Mouse (Mus musculus) CD4-positive helper T cell, adult 2 months (primary cell): ENCODE results near the gene Olfr702.

Experiments
- DNase-seq: peaks from one replicate; pipeline ENCODE4 v3.0.0-alpha.2; 2012; ENCODE audit warnings: low read depth, missing footprints, low spot score

Gene Olfr702

DNA sequence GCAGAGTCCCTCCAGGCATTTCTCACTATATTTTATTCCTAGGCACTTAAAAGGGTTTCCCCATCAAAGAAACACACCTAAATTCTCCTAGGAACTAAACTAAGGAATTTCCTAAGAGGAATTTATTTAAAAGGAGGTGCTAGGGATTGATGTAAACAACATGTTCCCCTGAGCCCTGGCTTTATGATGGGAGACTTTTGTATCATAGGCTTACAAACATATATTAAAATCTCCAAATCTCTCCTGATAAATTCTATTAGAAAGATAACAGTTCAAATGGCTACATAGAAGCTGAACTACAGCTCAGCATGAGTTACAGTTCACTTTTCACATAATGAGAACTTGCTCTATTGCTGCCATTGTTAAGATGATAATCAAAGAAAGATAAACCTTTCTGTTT lies at the start of gene Olfr702:
Gene Olfr702 (minus strand): TSS at position 101 of the 400 bp plus-strand sequence.
- DNase-seq, result no peak

DNA sequence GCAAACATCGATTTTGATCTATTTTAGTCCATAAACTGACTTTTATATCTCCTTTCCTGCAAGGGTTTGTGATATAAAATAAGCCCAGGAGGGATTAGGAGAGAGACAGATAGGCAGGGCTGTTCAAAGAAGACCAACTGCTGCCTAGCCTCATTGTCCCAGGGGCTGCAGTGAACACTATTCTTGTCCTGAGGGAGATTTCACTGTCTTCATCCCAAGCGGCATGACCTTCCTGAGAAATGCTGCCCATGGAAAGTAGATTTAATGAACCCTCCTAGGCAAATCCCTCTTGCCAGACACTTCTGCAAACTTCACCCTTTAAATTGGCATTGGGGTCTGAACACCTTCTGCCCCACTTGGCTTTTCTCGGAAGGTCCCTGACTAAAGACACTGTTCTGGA lies 43.1 kb upstream of the Olfr702 start, which contains the start of gene Olfr705:
Gene Olfr705 (minus strand): TSS at position 101 of the 400 bp plus-strand sequence.
- DNase-seq, result no peak

DNA sequence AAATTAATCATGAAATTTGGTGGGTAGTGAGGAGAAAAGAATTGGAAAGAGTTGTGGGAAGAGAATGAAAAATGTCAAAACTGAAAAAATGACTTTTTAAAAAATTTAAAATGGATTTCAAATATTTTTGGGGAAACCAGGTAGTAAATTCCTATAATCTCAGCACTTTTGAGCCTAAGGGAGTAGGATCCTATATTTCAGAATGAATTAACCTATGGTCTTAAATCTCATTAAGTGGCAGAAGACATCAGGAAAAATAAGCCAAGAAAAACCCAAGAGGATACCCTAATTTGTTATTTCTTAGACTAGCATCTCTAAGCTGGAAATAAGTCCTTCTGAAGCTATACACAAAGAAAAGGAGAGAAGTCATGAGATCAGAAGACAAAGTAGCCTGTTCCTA lies 29.2 kb upstream of the Olfr702 start, which contains the start of gene Olfr704:
Gene Olfr704 (plus strand): TSS at position 301 of the 400 bp plus-strand sequence.
- no peak for DNase-seq

DNA sequence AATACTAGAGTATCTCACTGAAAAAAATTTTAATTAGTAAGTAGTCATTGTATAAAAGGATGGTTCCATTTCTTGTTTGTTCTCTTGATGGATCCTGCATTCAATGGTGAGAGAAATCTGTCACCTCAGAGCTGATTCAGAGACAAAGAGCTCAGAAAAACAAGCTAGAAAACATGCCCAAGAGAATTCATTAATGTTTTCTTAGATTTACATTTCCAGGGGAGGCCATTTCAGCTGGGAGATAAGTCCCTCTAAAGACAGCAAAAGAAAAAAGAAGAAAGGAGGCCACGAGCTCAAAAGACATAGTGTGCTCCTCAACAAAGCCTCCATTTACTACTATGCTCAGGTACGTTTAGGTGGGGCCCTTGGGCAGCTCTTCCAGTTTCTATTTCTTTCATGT lies 9.4 kb upstream of the Olfr702 start, which contains the start of gene Olfr703:
Gene Olfr703 (plus strand): TSS at position 301 of the 400 bp plus-strand sequence.
- DNase-seq, result no peak

DNA sequence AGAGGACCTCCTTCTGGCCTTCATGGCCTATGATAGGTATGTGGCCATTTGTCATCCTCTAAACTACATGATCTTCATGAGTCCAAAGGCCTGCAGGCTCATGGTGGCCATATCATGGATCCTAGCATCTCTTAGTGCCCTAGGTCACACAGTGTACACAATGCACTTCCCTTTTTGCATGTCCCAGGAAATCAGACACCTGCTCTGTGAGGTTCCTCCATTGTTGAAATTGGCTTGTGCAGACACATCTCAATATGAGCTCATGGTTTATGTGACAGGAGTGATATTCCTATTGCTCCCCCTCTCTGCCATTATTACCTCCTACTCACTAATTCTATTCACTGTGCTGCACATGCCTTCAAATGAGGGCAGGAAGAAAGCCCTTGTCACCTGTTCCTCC lies 15.3 kb downstream of the Olfr702 start:
- no peak for DNase-seq

DNA sequence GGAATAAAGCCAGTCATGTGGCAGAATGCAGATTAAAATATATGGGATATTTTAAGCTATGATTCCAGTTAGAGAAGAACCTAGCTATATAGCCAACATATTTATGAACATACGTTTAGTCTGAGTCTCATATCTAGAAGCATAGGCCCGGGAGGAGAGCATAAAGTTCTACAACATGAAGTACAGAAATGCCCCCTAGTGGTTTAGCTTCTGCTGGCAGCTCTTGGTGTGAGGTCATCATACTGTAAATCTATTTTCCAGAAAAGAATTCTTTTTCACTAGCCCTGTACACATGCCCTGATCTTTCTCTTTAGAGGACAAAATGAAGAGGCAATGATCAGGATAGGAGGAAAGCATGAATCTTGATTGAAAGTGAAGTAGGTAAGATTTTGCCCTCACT lies 17.9 kb downstream of the Olfr702 start:
- peak; percentile 59 for DNase-seq

DNA sequence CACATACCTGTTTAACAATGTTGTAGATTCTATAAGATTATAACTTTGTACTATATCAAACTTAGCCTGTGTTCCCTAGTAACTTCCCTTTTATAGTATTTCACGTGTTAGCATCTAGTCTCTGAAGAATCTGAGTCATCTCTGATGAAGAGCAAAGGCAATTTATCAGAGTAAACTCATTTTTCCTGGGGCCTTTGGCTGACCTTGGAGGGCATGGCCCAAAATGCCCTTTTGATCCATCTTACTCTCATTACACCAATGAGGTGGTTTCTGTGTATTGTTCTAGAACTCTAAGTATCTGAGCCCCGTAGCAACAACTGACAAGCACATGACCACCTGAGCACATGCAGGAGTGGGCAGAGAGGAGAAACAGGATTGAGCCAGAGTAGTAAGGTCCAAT lies 19.9 kb downstream of the Olfr702 start, which contains the start of gene Olfr701:
Gene Olfr701 (plus strand): TSS at position 301 of the 400 bp plus-strand sequence.
- DNase-seq, result no peak

DNA sequence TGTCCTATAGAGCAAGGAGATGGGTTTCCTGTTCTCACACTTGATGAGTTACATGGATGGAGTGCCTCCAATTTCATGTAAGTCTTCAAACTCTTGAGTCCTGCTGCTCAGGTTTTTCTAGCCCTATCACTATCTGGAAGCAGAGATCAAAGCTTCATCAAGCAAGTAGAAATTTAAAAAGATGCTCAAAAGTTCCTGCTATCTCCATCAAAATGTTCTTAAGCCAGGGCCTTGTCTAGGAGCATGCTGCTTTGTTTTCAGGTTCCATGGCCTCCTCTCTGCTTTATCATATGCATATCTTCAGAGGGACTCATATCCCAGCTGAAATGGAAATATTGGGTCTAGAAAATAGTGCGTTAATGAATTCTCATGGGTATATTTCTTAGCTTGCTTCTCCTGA lies 25.0 kb downstream of the Olfr702 start, which contains the start of gene Olfr700:
Gene Olfr700 (minus strand): TSS at position 101 of the 400 bp plus-strand sequence.
- no peak for DNase-seq

DNA sequence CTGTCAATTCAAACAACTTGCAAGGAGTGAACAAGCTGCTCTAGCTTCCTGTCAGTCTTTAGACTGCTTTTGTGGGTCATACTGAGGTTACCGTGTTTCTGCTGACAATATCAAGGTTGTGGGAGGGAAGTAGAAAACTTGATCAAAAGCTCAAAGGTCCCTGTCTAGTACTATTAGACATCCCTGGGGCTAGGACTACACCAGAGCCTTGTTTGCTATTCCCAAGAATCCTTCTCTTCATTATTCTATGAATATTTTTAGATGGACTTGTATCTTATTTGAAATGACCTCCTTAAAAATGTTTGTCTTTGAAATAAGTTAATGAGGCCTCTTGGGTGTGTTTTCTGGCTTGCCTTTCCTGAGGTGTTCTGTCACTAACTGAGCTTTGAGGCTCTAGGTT lies 40.6 kb downstream of the Olfr702 start, which contains the start of gene Olfr699:
Gene Olfr699 (minus strand): TSS at position 101 of the 400 bp plus-strand sequence.
- no peak for DNase-seq

DNA sequence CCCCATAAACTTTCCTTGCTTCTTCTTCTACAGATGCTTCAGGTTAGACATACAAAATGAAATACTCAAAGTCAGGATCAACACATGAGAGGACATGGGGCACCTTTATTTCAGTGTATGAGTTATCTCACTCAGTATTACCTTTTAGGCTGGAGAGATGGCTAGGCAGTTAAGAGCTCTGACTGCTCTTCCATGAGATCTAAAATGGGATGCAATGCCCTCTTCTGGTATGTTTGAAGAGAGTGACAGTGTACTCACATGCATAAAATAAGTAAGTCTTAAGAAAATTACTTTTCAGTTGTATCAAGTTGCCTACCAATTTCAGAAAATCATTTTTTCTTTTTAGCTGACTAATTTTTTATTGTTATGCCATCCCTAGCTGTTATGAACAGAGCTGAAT lies 45.4 kb downstream of the Olfr702 start:
- DNase-seq, result peak; percentile 14
